In the genomic region with DNA sequence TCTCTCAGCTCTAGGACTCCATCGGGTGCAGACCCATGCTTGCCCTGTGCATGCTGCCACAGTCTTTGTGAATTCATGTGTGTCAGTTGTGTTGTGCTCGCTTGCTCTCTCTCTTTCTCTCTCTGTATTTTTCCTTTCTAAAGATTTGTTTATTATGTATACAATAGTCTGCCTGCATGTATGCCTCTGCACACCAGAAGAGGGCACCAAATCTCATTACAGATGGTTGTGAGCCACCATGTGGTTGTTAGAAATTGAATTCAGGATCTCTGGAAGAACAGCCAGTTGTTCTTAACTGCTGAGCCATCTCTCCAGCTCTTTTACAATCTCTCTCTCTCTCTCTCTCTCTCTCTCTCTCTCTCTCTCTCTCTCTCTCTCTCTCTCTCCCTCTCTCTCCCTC, we compare ENCODE assay signal across 26 mouse cellular contexts. TPM values are rescaled to one million over a fixed set of nuclear protein-coding genes. Genes with fewer than 3 reads are reported as not detected.
DNase-seq lines count a peak whose midpoint lies in the region; TF ChIP-seq lines count a peak whose summit lies in the region.
"Had no signal": no experiment of that assay in that cellular context is flagged by ENCODE, and none has a peak within 500 bp of the region (broad histone marks: within the 10 kb centered on the region; RNA-seq: fewer than 3 reads in every experiment).

No protein-coding gene starts in this region.

- peaks cover 4% of the 10 kb centered on the region for H3K9me3 ChIP-seq in CH12.LX (replicated peaks; ENCODE audit: low read length)
- H3K9me3 ChIP-seq: embryonic facial prominence, embryonic 15.5 days; forebrain, embryonic 15.5 days; heart, embryonic 10.5 days; hindbrain, embryonic 12.5 days had no signal

- TF ChIP-seq RAD21 in CH12.LX (IDR thresholded peaks at IDR 0.05; ENCODE audit: low read depth, low read length), result peak; percentile 10

- in situ Hi-C loops in CH12.LX (cut with MboI; ENCODE audit: low pct_ligation_motif_present, low pct_unique_long_range_greater_than_20kb, low sequenced_read_pairs), result no loop called here

- intact Hi-C loops in gastrocnemius, adult 2 months (cut with DNase I), result no loop called here
- intact Hi-C loops in left cerebral cortex, adult 2 months (cut with DNase I), result no loop called here
- intact Hi-C loops in left cerebral cortex, postnatal 36 days (cut with DNase I), result no loop called here

- no peak overlapping the region for H3K4me3 ChIP-seq in gastrocnemius, adult 2 months
- H3K4me3 ChIP-seq in left cerebral cortex, adult 2 months, result no peak overlapping the region
- no peak overlapping the region for H3K4me3 ChIP-seq in CH12.LX (replicated peaks in 1 of 3; ENCODE audit: low read depth in 2 of 3, low read length in 2 of 3, poor library complexity in 1 of 3)
- H3K4me3 ChIP-seq: embryonic facial prominence, embryonic 15.5 days; erythroblast, embryonic 14.5 days; forebrain, embryonic 10.5 days; forebrain, embryonic 15.5 days; heart, embryonic 10.5 days; hindbrain, embryonic 12.5 days had no signal

- no peak for TF ChIP-seq POLR2A in CH12.LX (IDR thresholded peaks at IDR 0.05; ENCODE audit: low read depth, low read length)
- no peak for TF ChIP-seq POLR2A in brain, embryonic 14.5 days (IDR thresholded peaks at IDR 0.05; ENCODE audit: borderline replicate concordance, extremely low read depth, insufficient read depth, insufficient read length, poor library complexity, severe bottlenecking)

- H3K27ac ChIP-seq in gastrocnemius, adult 2 months, result no peak overlapping the region
- H3K27ac ChIP-seq in left cerebral cortex, adult 2 months, result no peak overlapping the region
- H3K27ac ChIP-seq in CH12.LX (ENCODE audit: insufficient read depth, low read depth), result no peak overlapping the region
- H3K27ac ChIP-seq: embryonic facial prominence, embryonic 15.5 days; forebrain, embryonic 10.5 days; forebrain, embryonic 15.5 days; heart, embryonic 10.5 days; hindbrain, embryonic 12.5 days; hindbrain, postnatal 0 days had no signal

- no peak for DNase-seq in gastrocnemius, adult 2 months
- no peak for DNase-seq in gastrocnemius, postnatal 25 days
- no peak for DNase-seq in left cerebral cortex, adult 2 months (ENCODE audit: extremely low spot score in 1 of 2, low spot score in 2 of 2)
- no peak for DNase-seq in left cerebral cortex, postnatal 36 days (ENCODE audit: low spot score in 2 of 2)
- DNase-seq in CH12.LX (ENCODE audit: extremely low read depth), result no peak
- DNase-seq in brain, embryonic 14.5 days (ENCODE audit: low read depth), result no peak
- DNase-seq in lung, postnatal 10 days, result no peak
- DNase-seq in right cerebral cortex, postnatal 36 days (ENCODE audit: low spot score in 2 of 2), result no peak
- DNase-seq: adrenal gland, adult 8-10 months; adrenal gland, postnatal 36 days; cerebellum, adult 11 months; cerebellum, adult 8-10 months; cerebellum, postnatal 14 days; embryo, embryonic 11 days; gastrocnemius, postnatal 14 days; heart, postnatal 10 days; heart, postnatal 4 days had no signal

- H3K36me3 ChIP-seq in CH12.LX (replicated peaks in 1 of 2; ENCODE audit: control insufficient read depth in 1 of 2, insufficient read depth in 1 of 2, low read length in 1 of 2), result no peaks in the 10 kb centered on the region
- H3K36me3 ChIP-seq: embryonic facial prominence, embryonic 15.5 days; forebrain, embryonic 10.5 days; forebrain, embryonic 15.5 days; heart, embryonic 10.5 days had no signal

- no peak for TF ChIP-seq EP300 in CH12.LX (IDR thresholded peaks at IDR 0.05; ENCODE audit: low read length)

- H3K4me1 ChIP-seq in CH12.LX (ENCODE audit: control insufficient read depth in 1 of 2, insufficient read depth in 2 of 2), result peaks cover 2 to 10% of the 10 kb centered on the region in 2 experiments; a peak in 2 of 4 replicates
- H3K4me1 ChIP-seq: embryonic facial prominence, embryonic 15.5 days had no signal

- dilution Hi-C loops in CH12.LX (cut with MboI; ENCODE audit: extremely low pct_ligation_motif_present, extremely low pct_unique_long_range_greater_than_20kb, low sequenced_read_pairs), result no loop called here

- H3K9ac ChIP-seq in CH12.LX (ENCODE audit: insufficient read depth, low read depth), result no peak overlapping the region
- H3K9ac ChIP-seq: embryonic facial prominence, embryonic 15.5 days; forebrain, embryonic 15.5 days; hindbrain, embryonic 12.5 days had no signal

- H3K27me3 ChIP-seq in CH12.LX (replicated peaks), result peaks cover 3% of the 10 kb centered on the region
- H3K27me3 ChIP-seq: embryonic facial prominence, embryonic 15.5 days; forebrain, embryonic 15.5 days; hindbrain, embryonic 12.5 days had no signal

- TF ChIP-seq CTCF in gastrocnemius, adult 2 months (IDR thresholded peaks at IDR 0.05), result 0 out of 2 replicates have a peak, but pooled peaks have one; percentile 11
- TF ChIP-seq CTCF in left cerebral cortex, adult 2 months (IDR thresholded peaks at IDR 0.05), result peak; percentile 27
- peak in 1 of 2 experiments; percentile 59; a peak in 2 of 4 replicates for TF ChIP-seq CTCF in CH12.LX (conservative IDR thresholded peaks at IDR 0.05 in 1 of 2, IDR thresholded peaks at IDR 0.05 in 1 of 2; ENCODE audit: low read depth in 2 of 2, low read length in 2 of 2)
- peak; percentile 9; the same call in 1 of the 2 replicates for TF ChIP-seq CTCF in brain, embryonic 14.5 days (IDR thresholded peaks at IDR 0.05; ENCODE audit: borderline replicate concordance, extremely low read depth, insufficient read depth, insufficient read length)

- H3K4me2 ChIP-seq in CH12.LX (ENCODE audit: insufficient read depth, low read depth, poor library complexity, severe bottlenecking), result no peak overlapping the region
- H3K4me2 ChIP-seq: embryonic facial prominence, embryonic 15.5 days; forebrain, embryonic 15.5 days; hindbrain, embryonic 12.5 days had no signal

- H3K79me2 ChIP-seq in CH12.LX (replicated peaks; ENCODE audit: control insufficient read depth, extremely low read depth, insufficient read depth, poor library complexity, severe bottlenecking), result no peaks in the 10 kb centered on the region

TF ChIP-seq in CH12.LX, 34 proteins besides CTCF, POLR2A, EP300 and RAD21:
- TF ChIP-seq IRF4 (IDR thresholded peaks at IDR 0.05; ENCODE audit: low read depth, low read length) (no peak), SMC3 (IDR thresholded peaks at IDR 0.05; ENCODE audit: low read depth, low read length) (peak; percentile 24)

RNA-seq across cellular contexts. Expression of a gene that starts 18.6 kb away (rescaled TPM):
- total RNA-seq in gastrocnemius, adult 2 months (2021), result not detected
- under 1 TPM in 1 of 2 experiments, not detected in 1; 0.13 TPM for total RNA-seq in gastrocnemius, postnatal 25 days (2021)
- under 1 TPM; 0.48 to 0.63 TPM for total RNA-seq in left cerebral cortex, adult 2 months (2021)
- under 1 TPM; 0.39 to 0.54 TPM for total RNA-seq in left cerebral cortex, postnatal 36 days (2021)
- total RNA-seq in CH12.LX (2012; rRNA removed) (0.04 and 0.08 TPM in 2 replicates), CH12.LX (2014; rRNA removed) (0.11 TPM in 1 of 2 replicates, not detected in the other)
- polyA plus RNA-seq in CH12.LX (2012; ENCODE audit: insufficient read length, low read depth), result 0.05 and 0.09 TPM in 2 replicates
- 6.0 and 7.0 TPM in 2 replicates for polyA plus RNA-seq in brain, embryonic 14.5 days (2012; rRNA removed)
- total RNA-seq: common myeloid progenitor, adult 5-6 weeks; granulocyte monocyte progenitor cell, adult 5-6 weeks had no signal
- polyA plus RNA-seq: erythroblast, embryonic 14.5 days had no signal
